Mouse (Mus musculus) myocyte (in vitro differentiated cells): ENCODE measurements around the gene Emg1.

Experiments
- CEBPB ChIP-seq: IDR thresholded peaks from 2 replicates; pipeline ENCODE4 v1.6.1; 2011; ENCODE audit warnings: mild to moderate bottlenecking, moderate library complexity; ENCODE audit not compliant: poor library complexity, insufficient read depth, severe bottlenecking
- E2F4 ChIP-seq: IDR thresholded peaks from one replicate; pipeline ENCODE4 v1.6.1; 2011; ENCODE audit warnings: mild to moderate bottlenecking, control low read depth, moderate library complexity; ENCODE audit not compliant: insufficient read depth
- MAX ChIP-seq: IDR thresholded peaks from one replicate; pipeline ENCODE4 v1.6.1; 2011; ENCODE audit warnings: low read depth, mild to moderate bottlenecking, control low read depth
- MYOD1 ChIP-seq, 3 experiments: IDR thresholded peaks; one replicate each; pipeline ENCODE4 v1.6.1; 2011; ENCODE audit warnings: control low read depth in 2 of 3, low read depth in 2 of 3, mild to moderate bottlenecking in 2 of 3, moderate library complexity in 1 of 3; ENCODE audit not compliant: insufficient read length in 2 of 3, control insufficient read depth in 1 of 3
- MYOG ChIP-seq, 3 experiments: IDR thresholded peaks; one replicate each; pipeline ENCODE4 v1.6.1; 2011; ENCODE audit warnings: control low read depth in 2 of 3, low read depth in 2 of 3, mild to moderate bottlenecking in 2 of 3; ENCODE audit not compliant: insufficient read length in 2 of 3, control insufficient read depth in 1 of 3, insufficient read depth in 1 of 3
- POLR2A ChIP-seq: IDR thresholded peaks from one replicate; pipeline ENCODE4 v1.6.1; 2011; ENCODE audit warnings: low read depth, mild to moderate bottlenecking, control low read depth, moderate library complexity; ENCODE audit not compliant: insufficient read length
- POLR2AphosphoS2 ChIP-seq: IDR thresholded peaks from one replicate; pipeline ENCODE4 v1.6.1; 2011; ENCODE audit warnings: low read depth, control low read depth; ENCODE audit not compliant: insufficient read length
- SRF ChIP-seq: IDR thresholded peaks from one replicate; pipeline ENCODE4 v1.6.1; 2011; ENCODE audit warnings: low read depth; ENCODE audit not compliant: control insufficient read depth, insufficient read length
- TCF12 ChIP-seq: IDR thresholded peaks from one replicate; pipeline ENCODE4 v1.6.1; 2011; ENCODE audit warnings: mild to moderate bottlenecking, control low read depth; ENCODE audit not compliant: poor library complexity, insufficient read depth, severe bottlenecking
- TCF3 ChIP-seq: IDR thresholded peaks from one replicate; pipeline ENCODE4 v1.6.1; 2011; ENCODE audit warnings: low read depth, control low read depth; ENCODE audit not compliant: insufficient read length
- USF1 ChIP-seq: IDR thresholded peaks from one replicate; pipeline ENCODE4 v1.6.1; 2011; ENCODE audit warnings: low read depth, mild to moderate bottlenecking, control low read depth, moderate library complexity

DNA sequence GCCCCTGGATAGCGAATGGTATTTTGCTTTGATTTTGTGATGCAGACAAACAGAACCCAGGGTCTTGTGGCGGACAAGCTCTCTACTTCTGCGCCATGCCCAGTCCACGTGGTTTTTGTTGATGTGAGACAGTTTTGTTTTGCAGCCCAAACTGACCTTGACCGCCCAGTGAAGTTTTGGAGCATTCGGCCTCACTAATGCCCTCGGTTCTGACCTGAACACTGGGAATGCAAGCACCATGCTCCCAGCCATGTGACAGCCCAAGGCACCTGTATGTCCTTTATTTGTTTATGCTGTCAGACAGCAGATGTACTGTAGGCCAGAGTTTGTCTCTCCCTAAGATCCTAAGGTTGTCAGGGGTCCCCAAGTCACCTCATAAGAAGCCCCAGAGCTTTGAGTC, 37.4 kb downstream of the Emg1 start:
- TF ChIP-seq POLR2A (no peak), MYOG (IDR thresholded peaks at IDR 0.05; ENCODE audit: control insufficient read depth in 1 of 3, insufficient read depth in 1 of 3, insufficient read length in 2 of 3, low read depth in 2 of 3) (no peak), MAX (no peak), SRF (no peak), CEBPB (no peak), USF1 (no peak), MYOD1 (IDR thresholded peaks at IDR 0.05; ENCODE audit: control insufficient read depth in 1 of 3, insufficient read length in 2 of 3, low read depth in 2 of 3) (no peak), E2F4 (no peak), POLR2AphosphoS2 (no peak), TCF3 (no peak), TCF12 (no peak)
